Mouse (Mus musculus) heart, postnatal 0 days (tissue): Measurements from ENCODE around the gene Malsu1. TPM values are rescaled to one million over a fixed set of nuclear protein-coding genes. Genes with fewer than 3 reads are reported as not detected.

Experiments used
- ATAC-seq: fragments of 200-750 bp; cut with Nextera tagmentation; 2 replicates; pipeline ENCODE4 v1.8.0; 2017; ENCODE audit warnings: low read depth, moderate number of reproducible peaks, moderate library complexity; ENCODE audit not compliant: insufficient read depth
- DNase-seq: peaks from one replicate; pipeline ENCODE4 v3.0.0-alpha.2; 2016; ENCODE audit warnings: low spot score
- H3K27ac ChIP-seq: fragments of 300-500 bp; sonication (generic); 2 replicates; pipeline ENCODE4 v1.5.1; 2014; ENCODE audit warnings: low read depth, mild to moderate bottlenecking
- H3K27me3 ChIP-seq: fragments of 300-500 bp; sonication (generic); 2 replicates; pipeline ENCODE4 v1.6.1; 2014; ENCODE audit warnings: low read length, mixed read lengths; ENCODE audit not compliant: control insufficient read depth, insufficient read depth
- H3K36me3 ChIP-seq: fragments of 300-500 bp; sonication (generic); replicated peaks from 2 replicates; pipeline ENCODE4 v1.6.1; 2014; ENCODE audit warnings: low read length, mixed read lengths; ENCODE audit not compliant: control insufficient read depth, insufficient read depth
- H3K4me1 ChIP-seq: fragments of 300-500 bp; sonication (generic); 2 replicates; pipeline ENCODE4 v1.6.1; 2014; ENCODE audit warnings: antibody characterized with exemption; ENCODE audit not compliant: control insufficient read depth, insufficient read depth
- H3K4me2 ChIP-seq: fragments of 300-500 bp; sonication (generic); 2 replicates; pipeline ENCODE4 v1.6.1; 2014; ENCODE audit warnings: low read depth, mild to moderate bottlenecking, low read length, moderate library complexity
- H3K4me3 ChIP-seq: fragments of 300-500 bp; sonication (generic); 2 replicates; pipeline ENCODE4 v1.5.1; 2014; ENCODE audit warnings: low read depth, low read length
- H3K9ac ChIP-seq: fragments of 300-500 bp; sonication (generic); replicated peaks from 2 replicates; pipeline ENCODE4 v1.6.1; 2014; ENCODE audit warnings: low read depth, low read length, mixed read lengths
- H3K9me3 ChIP-seq: fragments of 300-500 bp; sonication (generic); replicated peaks from 2 replicates; pipeline ENCODE4 v1.6.1; 2016; ENCODE audit warnings: low read length; ENCODE audit not compliant: control insufficient read depth
- CTCF ChIP-seq: IDR thresholded peaks from 2 replicates; pipeline ENCODE4 v1.5.1; 2016; ENCODE audit warnings: antibody characterized with exemption, control low read depth, low read depth
- EP300 ChIP-seq: IDR thresholded peaks from 2 replicates; pipeline ENCODE4 v1.6.1; 2016; ENCODE audit warnings: antibody characterized with exemption, low read depth
- WGBS: fragments of 180-500 bp; shearing (Covaris S2); extraction: QIAGEN DNeasy Blood & Tissue Kit; methylation state at CpG from one replicate; pipeline ENCODE4 v1.1.7; 2014; 5-methylcytosine and 5-hydroxymethylcytosine counted together
- polyA plus RNA-seq: library from polyadenylated mRNA; unstranded; fragments of >200 nt; fragmentation: Nextera tagmentation; extraction: Ambion mirVana; gene quantifications from 2 replicates; pipeline ENCODE4 v1.2.1, GENCODE M21; 2015
- total RNA-seq: library from RNA; depleted of rRNA; stranded (reverse); fragments of >200 nt; gene quantifications from 2 replicates; pipeline ENCODE4 v1.2.3, GENCODE M21; 2014; ENCODE audit warnings: low replicate concordance

Malsu1 gene
- total and polyA plus RNA-seq, 2 experiments from 2014 or later = 35.3 to 97.6 TPM

DNA sequence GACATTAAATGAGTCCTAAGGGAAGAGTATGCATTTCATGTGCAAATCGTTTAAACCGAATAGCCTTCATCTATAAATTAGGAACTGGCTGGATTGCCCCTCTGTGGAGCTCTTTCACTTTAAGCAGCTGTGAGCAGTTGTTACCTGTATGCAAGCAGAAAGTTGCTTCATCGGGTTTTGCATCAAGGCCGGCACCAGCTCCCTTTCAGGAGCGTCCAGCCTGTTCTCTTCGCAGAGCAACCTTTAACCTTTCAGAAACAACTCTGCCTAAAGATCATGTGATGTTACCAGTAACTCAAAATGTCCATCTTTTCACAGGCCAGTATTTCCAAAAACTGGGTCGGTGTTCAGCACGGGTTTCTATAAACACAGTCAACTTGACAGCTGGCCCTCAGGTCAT is 26.6 kb upstream of the Malsu1 start:
- H3K36me3 ChIP-seq = no peaks in the 10 kb centered on the region
- H3K4me3 ChIP-seq = no peak overlapping the region
- no peaks in the 10 kb centered on the region for H3K9me3 ChIP-seq
- ATAC-seq = no peak
- no peaks in the 10 kb centered on the region for H3K4me1 ChIP-seq
- DNase-seq = no peak
- H3K27me3 ChIP-seq = no peaks in the 10 kb centered on the region
- WGBS = 80% methylated on average over 8 of the region's 8 CpGs
- no peak overlapping the region for H3K27ac ChIP-seq
- H3K9ac ChIP-seq = no peak overlapping the region
- TF ChIP-seq CTCF (no peak), EP300 (no peak)
- H3K4me2 ChIP-seq = no peak overlapping the region

DNA sequence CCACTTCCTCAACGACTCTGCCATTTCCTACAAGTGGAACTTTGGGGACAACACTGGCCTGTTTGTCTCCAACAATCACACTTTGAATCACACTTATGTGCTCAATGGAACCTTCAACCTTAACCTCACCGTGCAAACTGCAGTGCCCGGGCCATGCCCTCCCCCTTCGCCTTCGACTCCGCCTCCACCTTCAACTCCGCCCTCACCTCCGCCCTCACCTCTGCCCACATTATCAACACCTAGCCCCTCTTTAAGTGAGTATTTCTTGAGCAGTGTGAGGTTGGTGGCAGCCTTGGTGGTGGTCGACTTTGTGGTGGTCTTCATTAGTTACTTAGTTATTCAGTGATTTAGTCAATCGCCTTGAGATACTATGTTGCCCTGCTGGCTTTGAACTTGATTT is 25.7 kb upstream of the Malsu1 start:
- no peak for TF ChIP-seq EP300
- H3K9me3 ChIP-seq = no peaks in the 10 kb centered on the region
- WGBS = 58% methylated on average over 10 of the region's 10 CpGs

DNA sequence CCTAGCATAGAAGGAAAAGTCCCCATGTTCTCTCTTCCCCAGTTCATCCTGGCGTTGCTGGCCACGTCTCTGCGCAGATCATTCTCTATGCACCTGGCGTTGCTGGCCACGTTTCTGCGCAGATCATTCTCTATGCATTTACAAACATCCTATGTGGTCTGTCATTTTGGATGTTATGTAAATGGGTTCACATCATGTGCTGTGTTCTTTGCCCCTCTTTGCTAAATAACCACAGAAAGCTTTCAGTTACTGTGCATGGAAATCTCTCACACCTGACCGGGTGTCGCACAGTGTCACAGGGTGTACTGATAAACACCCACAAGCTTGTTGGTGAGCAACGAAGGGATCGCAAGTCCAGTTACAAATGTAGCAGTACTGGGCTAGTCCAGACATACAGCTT is 25.2 kb upstream of the Malsu1 start:
- WGBS = 82% methylated on average over 10 of the region's 10 CpGs
- Histone ChIP-seq H3K27me3 (no peaks in the 10 kb centered on the region), H3K9ac (no peak overlapping the region), H3K4me2 (no peak overlapping the region), H3K9me3 (no peaks in the 10 kb centered on the region), H3K36me3 (no peaks in the 10 kb centered on the region), H3K4me3 (no peak overlapping the region), H3K4me1 (no peaks in the 10 kb centered on the region), H3K27ac (no peak overlapping the region)
- no peak for TF ChIP-seq CTCF
- no peak for TF ChIP-seq EP300
- no peak for DNase-seq
- no peak for ATAC-seq

More for the DNA sequence above, 25.7 kb upstream of the Malsu1 start:
- H3K36me3 ChIP-seq = no peaks in the 10 kb centered on the region
- no peaks in the 10 kb centered on the region for H3K4me1 ChIP-seq
- no peaks in the 10 kb centered on the region for H3K27me3 ChIP-seq
- no peak for DNase-seq
- no peak for ATAC-seq
- H3K4me3 ChIP-seq = no peak overlapping the region
- H3K4me2 ChIP-seq = no peak overlapping the region
- no peak overlapping the region for H3K27ac ChIP-seq
- H3K9ac ChIP-seq = no peak overlapping the region

DNA sequence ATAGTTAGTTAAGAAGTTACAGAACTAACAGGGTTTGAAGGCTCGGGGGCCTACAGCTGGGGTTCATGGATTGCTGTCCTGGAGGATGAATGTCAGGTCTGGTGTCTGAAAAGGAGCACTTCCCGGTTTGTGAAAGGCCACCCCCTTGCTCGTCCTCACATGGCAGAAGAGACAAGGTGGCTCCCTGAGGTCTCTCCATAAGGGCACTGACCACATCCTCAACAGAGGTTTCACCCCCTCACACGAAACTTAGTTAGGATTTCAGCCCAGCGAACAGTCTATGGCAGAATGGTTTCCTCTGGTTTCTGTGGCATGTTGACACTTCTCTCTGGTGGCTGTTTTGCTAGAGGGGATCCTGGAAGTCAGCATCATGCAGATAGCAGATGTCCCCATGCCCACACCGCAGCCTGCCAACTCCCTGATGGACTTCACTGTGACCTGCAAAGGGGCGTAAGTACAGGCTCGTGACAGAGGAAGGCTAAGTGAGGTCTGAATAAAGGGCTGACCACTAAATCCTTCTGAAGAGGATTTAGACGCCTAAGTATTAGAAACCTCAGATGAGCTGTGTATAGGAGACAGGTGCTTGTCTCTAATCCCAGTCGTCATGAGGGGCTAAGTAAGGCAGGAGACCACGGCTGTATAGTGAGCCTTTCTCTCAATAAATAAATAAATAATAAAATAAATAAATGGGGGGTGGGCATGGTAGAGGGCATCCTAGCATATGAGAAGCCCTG is 22.8 kb upstream of the Malsu1 start:
- no peak for ATAC-seq
- Histone ChIP-seq H3K9me3 (no peaks in the 10 kb centered on the region), H3K4me2 (no peak overlapping the region), H3K27me3 (no peaks in the 10 kb centered on the region), H3K9ac (no peak overlapping the region), H3K4me3 (no peak overlapping the region), H3K4me1 (no peaks in the 10 kb centered on the region), H3K36me3 (no peaks in the 10 kb centered on the region), H3K27ac (no peak overlapping the region)
- 69% methylated on average over 11 of the region's 11 CpGs for WGBS
- no peak for DNase-seq
- TF ChIP-seq CTCF (no peak), EP300 (no peak)

DNA sequence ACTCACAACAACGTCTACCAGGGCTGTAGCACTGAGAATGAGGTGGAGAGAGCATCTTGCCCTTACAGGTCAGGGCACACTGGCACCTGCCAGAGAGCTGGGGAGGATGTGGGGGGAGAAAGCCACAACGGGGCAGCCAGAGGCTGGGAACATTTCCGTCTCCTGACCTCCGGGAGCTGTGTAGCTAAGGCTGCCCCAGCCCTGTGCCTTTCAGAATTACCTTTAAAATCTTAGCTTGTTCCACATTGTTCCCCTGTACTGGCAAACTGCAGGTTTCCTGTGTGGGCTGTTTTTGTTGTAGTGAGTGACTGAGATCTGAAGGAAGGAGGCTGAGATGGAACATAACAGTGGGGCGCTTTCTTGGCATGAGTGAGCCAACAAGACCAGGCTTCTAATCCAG is 21.4 kb upstream of the Malsu1 start:
- H3K4me2 ChIP-seq = no peak overlapping the region
- ATAC-seq = no peak
- H3K27ac ChIP-seq = no peak overlapping the region
- no peak for DNase-seq
- H3K4me3 ChIP-seq = no peak overlapping the region
- WGBS = 55% methylated on average over 5 of the region's 5 CpGs
- H3K9ac ChIP-seq = no peak overlapping the region
- no peaks in the 10 kb centered on the region for H3K36me3 ChIP-seq
- H3K4me1 ChIP-seq = no peaks in the 10 kb centered on the region
- H3K9me3 ChIP-seq = no peaks in the 10 kb centered on the region
- TF ChIP-seq CTCF (no peak), EP300 (no peak)
- H3K27me3 ChIP-seq = no peaks in the 10 kb centered on the region

DNA sequence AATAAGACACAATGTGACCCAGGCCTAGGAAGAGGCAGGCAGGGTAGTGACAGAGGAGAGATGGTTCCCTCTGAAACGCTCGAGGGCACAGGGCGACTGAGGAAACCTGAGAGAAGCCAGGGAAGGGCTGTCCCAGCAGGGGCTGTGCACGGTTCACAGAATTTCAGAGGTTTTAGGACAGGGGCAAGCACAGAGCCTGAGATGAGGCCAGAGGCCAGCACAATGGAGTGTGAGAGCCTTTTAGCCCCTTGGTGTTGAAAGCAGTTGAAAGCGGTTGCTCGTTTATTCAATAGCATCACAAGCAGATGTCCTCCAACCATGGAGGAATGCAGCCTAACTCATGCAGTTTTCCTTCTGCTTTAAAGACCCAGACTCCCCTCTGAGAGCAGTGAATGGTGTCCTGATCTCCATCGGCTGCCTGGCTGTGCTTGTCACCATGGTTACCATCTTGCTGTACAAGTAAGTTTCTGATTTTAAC is 18.3 kb upstream of the Malsu1 start:
- H3K4me1 ChIP-seq = no peaks in the 10 kb centered on the region
- no peaks in the 10 kb centered on the region for H3K9me3 ChIP-seq
- TF ChIP-seq CTCF (no peak), EP300 (no peak)
- no peak overlapping the region for H3K9ac ChIP-seq
- H3K4me3 ChIP-seq = no peak overlapping the region
- H3K27ac ChIP-seq = no peak overlapping the region
- DNase-seq = no peak
- no peaks in the 10 kb centered on the region for H3K36me3 ChIP-seq
- ATAC-seq = no peak
- WGBS = 47% methylated on average over 7 of the region's 7 CpGs
- no peak overlapping the region for H3K4me2 ChIP-seq
- H3K27me3 ChIP-seq = no peaks in the 10 kb centered on the region
